Mouse (Mus musculus) fibroblast of lung, adult 2 months (primary cell): Measurements from ENCODE around the gene 4933403O08Rik.

Experiments
- DNase-seq: peaks from one replicate; pipeline ENCODE4 v3.0.0-alpha.2; 2011; ENCODE audit warnings: low read depth

4933403O08Rik gene

DNA sequence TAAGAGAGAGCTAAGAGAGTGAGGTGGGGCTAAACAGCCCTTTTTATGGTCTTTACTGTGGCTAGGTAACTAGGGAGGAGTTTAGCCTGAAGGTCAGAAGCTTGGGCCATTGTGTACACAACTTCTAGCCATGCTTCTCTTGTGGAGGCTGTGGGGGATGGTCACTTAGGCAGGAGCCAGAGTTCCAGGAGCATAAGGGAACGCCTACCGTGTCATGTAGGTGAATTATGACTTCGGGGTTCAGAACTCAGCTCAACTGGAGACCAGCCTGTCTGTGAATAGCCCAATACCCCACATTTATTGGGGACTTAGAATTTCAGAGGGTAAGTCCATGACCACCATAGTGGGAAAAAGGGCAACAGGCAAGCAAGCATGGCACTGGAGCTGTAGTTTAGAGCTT lies at the start of gene 4933403O08Rik:
Gene 4933403O08Rik, plus strand, starts transcription at position 301 of the 400 bp plus-strand sequence.
- no peak for DNase-seq

DNA sequence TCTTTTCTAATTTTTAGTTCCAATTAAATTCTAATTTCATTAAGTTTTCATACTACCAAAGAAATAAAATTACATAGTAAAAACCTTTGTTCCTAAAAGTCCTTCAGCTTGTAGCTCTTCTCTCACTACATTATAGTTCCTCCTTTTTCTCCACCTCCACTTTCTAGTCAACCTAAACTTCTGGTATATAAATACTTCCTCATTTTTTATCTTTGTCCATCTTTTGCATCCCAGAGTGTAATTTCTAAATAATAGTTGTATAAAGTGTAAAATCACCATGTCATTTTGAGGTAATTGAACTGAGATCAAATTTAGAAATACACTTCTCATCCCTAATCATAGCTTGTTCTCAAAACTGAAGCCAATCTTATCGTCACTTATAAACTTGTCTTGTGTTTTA lies 4.1 kb downstream of the 4933403O08Rik start:
- DNase-seq, result no peak

DNA sequence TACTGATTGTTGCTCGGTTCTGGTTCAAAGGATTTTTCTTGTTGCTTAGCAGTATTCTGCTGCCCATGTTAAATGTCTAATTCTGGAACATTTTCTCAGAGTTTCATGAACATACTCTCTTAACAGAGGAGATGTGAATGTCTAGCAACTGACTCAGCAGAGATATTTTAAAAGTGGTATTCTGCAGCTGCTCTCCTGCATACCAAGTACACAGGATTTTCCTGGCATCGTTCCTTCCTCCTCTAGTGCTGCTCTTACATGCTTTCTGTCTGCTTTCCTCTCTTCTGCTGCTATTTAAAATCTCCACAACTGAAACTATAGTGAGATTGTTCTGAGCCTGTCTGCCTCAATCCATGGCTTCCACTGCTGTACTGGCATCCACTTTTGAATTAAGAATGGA lies 16.7 kb downstream of the 4933403O08Rik start:
- peak; percentile 1 for DNase-seq

DNA sequence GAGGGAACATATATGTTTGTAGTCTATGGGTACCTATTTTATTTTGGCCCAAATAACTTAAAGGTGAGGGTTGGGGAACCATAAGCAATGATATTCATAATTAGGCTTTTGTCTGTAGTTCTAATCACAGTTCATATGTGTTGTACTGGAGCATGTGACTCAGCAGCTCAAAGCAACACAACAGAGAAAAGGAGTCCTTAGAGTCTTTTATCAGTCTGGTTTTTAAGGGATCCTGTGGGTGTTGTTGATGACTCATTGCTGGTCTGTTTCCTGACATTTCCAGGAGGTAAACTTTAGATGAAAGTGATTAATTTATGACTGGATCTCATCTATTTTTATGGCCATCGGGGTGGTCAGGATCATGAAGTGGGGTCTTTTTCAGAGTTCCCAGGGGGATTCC lies 34.7 kb downstream of the 4933403O08Rik start:
- no peak for DNase-seq
